Mouse (Mus musculus) gastrocnemius, postnatal 36 days (tissue): ENCODE data around the gene Tspan31. TPM values are rescaled to one million over a fixed set of nuclear protein-coding genes. Genes with fewer than 3 reads are reported as not detected.
"Not testable (repeated sequence)": the region's sequence is repeated elsewhere in the genome, so short reads cannot be mapped to it uniquely, and the experiment has no call there.

ENCODE experiments used
- DNase-seq, 2 experiments: peaks; one replicate each; pipeline ENCODE4 v3.0.0; 2022
- intact Hi-C: fragments of 180-260 bp; cut with DNase I; formaldehyde crosslinking; loops from one replicate; pipeline ENCODE4 v1.15.1; 2025
- total RNA-seq, 2 experiments: library from RNA; stranded (reverse); gene quantifications; 2 replicates each; pipeline ENCODE4 v1.2.3; 2021

The Tspan31 gene
- total RNA-seq, 2 experiments from 2014 or later: 22.1 to 25.0 TPM

DNA sequence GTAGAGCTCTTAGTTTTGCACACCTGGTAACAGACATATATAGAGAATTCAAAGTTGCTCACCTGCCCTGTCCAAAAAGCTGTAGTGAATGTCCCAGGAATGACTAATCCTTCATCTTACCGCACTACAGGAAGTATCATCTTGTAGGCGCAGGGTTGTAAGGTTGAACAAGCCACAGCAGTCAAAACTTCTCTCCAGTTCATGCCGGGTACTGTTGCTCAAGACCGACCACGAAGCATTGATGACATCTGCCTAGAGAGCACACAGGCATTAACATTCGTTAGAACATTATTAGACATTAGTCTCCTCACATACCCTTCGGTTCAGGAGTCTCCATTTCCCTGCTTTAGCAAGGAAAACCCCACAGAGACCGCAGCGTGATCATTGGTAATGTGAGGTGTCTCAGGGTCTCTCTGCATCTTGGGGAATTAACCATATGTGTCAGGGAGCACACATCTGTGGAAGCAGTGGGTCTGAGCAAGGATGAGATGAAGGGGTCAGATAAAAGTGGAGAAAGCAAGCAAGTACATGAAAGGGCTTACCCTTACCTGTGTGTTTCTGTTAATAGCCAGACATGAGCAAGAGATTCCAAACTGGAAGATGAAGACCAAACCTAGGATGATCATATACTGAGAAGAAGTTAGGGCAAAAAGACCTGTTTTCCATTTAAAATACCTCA is 1.6 kb downstream of the Tspan31 start:
- intact Hi-C loops: no loop called here
- DNase-seq: no peak

DNA sequence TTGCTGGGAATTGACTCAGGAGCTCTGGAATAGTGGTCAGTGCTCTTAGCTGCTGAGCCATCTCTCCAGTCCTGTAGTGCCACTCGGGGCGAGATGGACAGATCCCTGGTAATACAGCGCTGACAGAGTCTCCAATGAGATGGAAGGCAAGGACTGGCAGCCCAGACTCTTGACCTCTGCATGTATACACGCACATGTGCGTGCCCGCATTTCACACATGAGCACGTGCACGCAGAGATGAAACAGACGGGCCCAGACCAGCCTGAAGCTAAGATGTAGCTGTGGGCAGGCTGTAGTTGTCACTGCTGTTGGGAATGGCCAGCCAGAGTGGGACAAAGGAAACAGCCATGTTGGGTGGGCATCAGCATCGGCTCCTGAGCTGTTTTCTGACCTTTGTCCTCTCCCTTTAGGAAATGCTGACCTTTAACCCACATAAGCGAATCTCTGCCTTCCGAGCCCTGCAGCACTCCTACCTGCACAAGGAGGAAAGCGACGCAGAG is 3.5 kb downstream of the Tspan31 start:
- intact Hi-C loops: no loop called here
- DNase-seq: no peak

DNA sequence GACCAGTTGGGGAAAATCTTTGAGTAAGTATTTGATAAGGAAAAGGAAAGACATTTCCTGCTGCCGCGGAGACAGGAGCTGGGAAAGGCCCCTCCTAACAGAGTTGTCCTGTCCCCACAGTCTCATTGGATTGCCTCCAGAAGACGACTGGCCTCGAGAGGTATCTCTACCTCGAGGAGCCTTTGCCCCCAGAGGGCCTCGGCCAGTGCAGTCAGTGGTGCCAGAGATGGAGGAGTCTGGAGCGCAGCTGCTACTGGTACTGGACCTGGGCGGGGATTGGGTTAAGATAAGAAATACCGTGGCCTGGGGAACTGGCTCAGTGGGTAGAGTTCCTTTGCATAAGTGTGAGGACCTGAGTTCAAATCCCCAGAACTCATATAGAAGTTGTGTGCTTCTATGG is 4.1 kb downstream of the Tspan31 start:
- intact Hi-C loops: no loop called here
- DNase-seq: no peak

DNA sequence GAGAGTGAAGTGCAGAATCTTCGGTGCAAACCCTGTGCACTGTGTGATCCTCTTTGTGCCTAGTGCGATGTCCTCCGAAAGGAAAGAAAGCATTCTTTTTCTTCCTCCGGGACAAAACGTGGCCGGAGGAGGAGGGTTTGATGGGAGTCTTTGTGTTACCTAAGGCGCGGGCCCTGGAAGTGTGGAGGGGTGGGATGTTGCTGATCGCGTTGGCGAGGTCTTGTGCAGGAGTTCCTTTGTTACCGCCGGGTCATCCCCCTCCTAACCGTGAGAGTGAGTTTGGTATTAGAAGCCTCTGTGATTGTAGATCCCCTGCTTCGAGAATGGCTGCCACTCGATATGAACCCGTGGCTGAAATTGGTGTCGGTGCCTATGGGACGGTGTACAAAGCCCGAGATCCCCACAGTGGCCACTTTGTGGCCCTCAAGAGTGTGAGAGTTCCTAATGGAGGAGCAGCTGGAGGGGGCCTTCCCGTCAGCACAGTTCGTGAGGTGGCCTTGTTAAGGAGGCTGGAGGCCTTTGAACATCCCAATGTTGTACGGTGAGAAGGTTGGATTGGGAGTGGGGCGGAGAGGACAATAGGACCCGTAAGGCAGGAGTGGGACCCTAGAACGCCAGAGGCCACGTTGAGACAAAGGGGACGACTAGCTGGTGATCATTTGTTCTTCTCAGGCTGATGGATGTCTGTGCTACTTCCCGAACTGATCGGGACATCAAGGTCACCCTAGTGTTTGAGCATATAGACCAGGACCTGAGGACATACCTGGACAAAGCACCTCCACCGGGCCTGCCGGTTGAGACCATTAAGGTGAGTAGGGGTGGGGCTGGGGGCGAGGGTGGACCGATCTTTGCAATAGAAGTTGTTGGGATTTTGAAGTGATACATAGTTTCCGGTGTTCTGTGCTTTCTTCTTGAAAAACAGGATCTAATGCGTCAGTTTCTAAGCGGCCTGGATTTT is 5.9 kb downstream of the Tspan31 start:
- intact Hi-C loops: no loop called here
- no peak for DNase-seq

DNA sequence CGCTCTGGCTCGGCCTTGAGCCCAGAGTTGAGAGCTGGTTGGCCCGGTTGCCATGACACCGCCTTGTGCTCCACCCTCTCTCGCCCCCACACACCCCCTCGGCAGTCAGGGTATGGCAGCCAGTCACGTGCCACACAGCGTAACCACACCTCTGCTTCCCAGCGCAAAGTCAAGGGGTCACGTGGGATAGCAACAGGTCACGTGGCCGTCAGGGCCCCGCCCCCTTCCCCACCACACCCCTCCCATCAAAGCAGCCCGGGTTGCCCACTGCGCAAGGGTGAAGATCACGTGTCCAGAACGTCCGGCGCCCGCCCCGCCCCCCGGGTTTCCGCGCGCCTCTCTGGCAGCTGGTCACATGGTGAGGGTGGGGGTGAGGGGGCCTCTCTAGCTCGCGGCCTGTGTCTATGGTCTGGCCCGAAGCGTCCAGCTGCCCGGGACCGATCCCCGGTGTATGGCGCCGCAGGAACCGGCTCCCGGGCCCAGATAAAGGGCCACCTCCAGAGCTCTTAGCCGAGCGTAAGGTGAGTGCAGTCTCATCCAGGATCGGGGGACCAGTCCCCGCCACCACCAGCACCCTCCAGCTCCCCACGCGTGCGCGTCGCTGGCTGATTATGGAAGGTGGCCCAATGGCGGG is 6.7 kb downstream of the Tspan31 start, which contains the start of gene Cdk4:
TSS of gene Cdk4 (plus strand) at position 296 of the 634 bp plus-strand sequence.
- DNase-seq: peak; percentile 97
- intact Hi-C loops: no loop called here

DNA sequence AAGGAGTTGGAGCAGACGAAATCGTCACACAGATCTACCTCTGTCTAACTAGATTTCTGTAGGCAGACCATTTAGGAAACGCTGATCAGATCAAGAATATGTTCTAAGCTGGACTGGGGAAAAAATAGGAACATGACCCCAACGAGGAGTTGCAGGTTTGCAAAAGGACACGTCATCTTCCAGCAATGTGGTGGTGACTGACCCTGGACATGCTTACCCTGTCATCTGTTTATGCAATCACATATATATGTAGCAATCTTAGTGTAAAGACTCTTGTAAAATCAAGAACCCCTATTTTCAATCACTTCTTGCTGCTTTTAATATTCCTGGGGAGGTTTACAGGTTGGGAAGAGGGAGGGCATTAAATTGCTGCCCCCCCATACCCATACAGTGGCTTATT is 7.6 kb downstream of the Tspan31 start:
- no peak for DNase-seq
- intact Hi-C loops: no loop called here

DNA sequence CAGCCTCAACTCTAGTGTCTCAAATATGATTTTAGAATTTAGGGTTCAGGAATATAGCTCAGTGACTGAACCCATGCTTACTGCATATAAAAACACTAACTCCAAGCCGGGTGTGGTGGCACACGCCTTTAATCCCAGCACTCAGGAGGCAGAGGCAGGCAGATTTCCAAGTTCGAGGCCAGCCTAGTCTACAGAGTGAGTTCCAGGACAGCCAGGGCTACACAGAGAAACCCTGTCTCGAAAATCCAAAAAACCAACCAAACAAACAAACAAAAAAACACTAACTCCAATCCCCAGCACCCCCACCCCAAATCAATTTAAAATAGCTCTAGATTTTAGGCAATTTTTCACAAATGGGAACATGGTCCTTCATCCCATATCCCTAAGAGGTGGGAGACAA is 8.0 kb downstream of the Tspan31 start:
- DNase-seq, intact Hi-C loops: not testable (repeated sequence)

DNA sequence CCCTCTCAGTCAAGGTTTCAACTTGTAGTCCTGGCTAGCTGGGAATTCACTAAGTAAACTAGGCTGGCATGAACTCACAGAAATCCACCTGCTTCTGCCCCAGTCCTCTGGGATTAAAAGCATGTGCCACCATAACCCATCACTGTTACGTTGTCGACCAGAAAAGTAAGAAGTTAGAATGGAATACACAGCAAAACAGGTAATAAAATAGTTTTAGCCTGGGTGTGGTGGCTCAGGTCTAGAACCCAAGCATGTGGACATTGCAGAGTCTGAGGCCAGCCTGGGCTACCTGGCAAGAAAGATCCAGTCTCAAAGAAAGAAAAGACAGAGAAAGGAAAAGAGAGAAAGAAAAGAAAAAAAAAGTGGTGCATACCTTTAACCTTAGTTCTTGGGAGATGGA is 8.6 kb downstream of the Tspan31 start:
- intact Hi-C loops: no loop called here
- no peak for DNase-seq

DNA sequence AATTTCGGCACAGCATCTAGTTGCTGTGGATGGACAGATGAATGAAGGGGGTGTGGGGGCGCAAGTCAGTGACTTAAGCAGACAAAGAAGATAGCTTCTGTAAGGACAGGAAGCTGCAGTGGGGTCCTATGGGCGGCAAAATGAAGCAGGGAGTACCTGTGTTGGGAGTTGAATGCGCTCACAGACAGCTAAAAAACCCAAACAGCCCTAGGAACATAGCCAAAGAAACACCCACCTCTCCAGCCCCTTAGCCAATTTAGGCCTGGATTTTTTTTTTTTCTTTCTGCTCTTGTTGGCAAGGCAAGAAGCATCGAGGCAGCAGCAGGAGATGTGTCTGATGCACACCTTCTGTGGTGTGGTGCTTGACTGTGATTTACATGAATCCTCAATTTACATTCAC is 9.0 kb downstream of the Tspan31 start:
- intact Hi-C loops: no loop called here
- DNase-seq: no peak

DNA sequence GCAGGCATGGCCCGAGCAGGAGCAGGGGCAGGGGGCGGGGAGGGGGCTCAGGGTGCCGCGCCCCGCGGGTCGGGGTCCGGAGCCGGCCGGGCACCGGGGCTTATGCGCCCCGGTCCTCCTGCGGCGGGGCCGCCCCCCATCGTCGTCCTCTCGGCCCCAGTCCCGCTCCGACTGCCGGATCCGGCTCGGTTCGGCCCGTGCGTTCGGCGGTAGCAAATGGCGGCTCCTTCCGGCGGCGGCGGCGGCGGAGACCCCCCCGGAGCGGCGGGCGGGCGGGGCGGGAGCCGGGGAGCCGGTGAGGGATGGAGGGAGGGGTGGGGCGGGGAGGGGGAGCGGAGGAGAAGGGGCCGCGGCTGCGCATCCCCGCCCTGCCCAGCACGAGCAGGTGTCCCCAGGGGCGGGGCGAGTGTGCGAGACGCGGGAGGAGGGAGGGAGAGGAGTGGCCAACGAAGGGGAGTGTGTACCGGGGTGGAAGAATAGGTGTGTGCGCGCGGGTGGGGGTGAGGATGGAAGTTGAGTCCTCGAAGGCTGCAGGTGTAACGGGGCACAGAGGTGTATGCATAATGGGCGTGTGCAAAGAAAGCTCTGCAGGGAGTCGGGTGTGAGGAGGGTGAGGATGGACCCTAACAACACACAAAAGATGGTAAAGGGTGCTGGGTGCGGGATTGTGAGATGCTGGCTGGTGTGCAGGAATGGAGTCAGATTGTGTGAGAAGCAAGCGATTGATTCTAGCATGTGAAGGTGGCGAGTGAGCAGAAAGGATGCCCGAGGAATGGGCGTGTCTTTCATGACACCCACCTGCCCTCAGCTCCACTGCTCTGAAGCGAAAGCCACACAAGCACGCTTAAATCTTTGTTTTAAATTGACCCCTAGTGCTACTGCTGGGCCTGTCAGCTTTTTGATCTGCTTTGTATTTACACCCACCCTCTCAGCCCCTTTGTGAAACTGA is 9.8 kb downstream of the Tspan31 start, which contains the start of gene March9:
TSS of gene March9 (minus strand) at position 217 of the 949 bp plus-strand sequence.
- DNase-seq: no peak
- intact Hi-C loops: no loop called here

DNA sequence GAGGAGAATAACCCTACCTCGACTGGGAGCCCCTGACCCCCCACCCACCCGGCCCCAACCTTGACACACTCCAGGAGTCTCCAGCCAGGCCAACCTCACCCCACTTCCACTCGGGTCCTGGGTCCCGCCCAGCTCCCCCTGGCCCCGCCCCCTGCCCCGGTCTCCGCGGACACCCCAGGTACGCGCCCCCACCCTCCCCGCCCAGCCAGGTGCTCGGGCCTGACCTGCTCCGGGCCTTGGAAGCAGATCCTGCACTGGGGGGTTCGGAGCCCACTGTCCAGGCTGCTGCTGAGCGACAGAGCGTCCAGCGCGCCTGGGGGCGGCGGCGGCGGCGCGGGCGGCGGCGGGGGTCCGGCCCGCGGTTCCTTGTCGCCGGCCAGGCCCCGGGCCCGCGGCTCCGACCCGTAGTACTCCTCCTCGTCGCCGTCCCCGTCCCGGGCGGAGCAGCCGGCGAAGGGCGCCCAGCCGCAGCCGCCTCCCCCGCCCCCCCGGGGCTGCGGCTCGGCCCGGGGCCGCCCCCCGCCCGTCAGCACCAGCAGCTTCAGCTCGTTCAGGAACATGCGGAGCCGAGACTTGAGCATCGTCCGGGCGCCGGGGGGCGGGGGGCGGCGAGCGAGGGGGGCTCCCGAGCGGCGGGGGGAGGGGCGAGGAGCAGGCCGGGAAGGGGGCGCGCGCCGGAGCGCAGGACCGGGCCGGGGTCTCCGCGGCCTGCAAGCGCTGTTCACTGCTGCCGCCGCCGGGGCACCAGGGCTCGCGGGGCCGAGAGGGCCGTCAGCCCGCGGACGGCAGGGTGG is 10.7 kb downstream of the Tspan31 start:
- no peak for DNase-seq
- intact Hi-C loops: no loop called here

DNA sequence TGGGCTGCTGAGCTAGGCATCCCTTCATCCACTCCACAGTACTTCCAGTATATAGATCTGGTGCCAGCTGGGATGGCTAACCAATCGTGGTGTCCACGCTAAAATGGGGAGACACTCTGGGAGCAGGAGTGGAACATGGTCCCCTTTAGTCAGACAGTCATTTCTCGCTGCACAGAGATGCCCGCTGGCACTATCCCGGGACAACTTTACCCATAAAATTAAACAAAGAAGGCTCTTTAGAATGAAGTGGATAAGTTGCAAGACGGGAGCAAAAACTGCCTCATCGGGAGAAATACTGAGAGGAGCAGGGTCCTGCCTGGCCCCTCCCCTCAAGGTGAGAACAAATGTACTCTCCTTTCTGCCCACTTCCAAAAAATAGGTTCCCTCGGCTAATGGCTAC is 11.4 kb downstream of the Tspan31 start:
- DNase-seq: no peak
- intact Hi-C loops: no loop called here

DNA sequence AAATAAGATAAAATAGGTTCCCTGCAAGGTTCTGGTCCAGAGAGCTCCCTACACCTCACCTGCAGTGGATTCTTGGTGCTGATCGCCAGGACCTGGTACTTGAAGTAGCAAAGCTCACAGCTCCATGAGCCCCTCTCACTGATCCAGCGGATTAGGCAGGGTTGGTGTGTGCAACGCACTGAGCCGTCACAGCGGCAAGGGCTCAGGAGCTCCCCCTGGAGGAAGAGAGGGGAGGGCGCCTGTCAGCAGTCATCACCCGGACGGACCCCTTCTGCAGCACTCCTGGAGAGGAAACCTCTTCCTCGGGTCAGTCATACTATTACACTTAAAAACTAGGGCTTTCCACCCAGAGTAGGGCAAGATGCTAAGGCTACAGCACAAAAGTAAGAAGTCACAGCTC is 11.9 kb downstream of the Tspan31 start:
- DNase-seq: peak; percentile 60 to 61
- intact Hi-C loops: no loop called here

DNA sequence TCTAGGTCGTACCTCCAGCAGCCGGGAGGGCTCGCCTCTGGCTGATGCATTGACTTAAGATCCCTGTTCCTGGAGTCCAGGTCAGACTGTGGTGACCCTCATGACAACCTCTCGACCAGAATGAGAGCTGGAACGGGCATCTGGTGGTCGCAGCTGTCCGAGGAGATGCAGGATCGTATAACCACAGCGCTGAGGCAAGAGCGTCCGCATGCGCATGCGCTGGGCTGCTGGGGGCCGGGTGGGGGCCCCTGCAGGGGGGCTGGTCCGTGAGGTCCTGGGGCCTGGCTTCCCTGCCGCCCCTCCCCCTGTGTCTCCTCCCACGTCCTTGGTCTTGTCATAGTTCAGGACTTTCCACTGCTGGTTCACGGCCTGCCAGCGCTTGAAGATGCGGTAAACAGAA is 13.6 kb downstream of the Tspan31 start:
- intact Hi-C loops: no loop called here
- DNase-seq: no peak

DNA sequence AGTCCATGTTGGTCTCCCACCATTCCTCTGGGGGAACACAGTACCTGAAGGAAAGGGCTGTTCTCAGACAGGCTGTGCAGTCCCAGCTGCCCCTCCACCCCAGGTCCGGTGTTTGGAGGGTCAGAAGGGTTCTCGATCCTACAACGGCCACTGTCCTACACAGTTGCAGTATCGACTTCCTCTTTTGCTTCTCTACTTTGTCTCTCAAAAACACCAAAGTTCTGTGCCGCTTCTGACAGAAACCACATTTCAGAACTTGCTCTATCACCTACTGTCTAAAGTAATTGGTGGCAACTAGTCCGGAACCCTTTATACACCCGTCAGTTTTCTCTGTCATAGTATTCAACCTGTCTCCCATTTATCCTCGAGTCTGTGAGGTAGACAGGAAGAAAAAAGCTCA is 14.7 kb downstream of the Tspan31 start:
- intact Hi-C loops: no loop called here
- no peak for DNase-seq

DNA sequence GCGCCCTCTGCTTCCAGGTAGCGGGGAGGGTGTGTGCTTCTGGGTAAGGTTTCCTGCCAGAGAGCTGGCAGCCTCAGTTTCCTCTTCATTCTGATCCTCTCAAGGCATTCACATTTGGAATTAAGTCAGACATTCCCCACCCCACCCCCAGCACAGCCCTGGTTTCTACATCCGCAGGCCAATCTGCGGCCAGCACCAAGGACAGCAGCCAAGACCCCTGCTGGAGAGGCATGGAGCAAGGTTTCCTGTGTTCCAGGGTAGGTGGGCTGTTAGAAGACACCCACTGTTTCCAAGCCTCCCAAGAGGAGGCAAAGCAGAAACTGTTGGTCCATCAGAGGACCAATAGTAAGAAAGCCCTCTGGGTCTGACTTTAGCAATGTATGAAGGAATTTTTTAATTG is 15.4 kb downstream of the Tspan31 start:
- intact Hi-C loops: no loop called here
- no peak for DNase-seq

DNA sequence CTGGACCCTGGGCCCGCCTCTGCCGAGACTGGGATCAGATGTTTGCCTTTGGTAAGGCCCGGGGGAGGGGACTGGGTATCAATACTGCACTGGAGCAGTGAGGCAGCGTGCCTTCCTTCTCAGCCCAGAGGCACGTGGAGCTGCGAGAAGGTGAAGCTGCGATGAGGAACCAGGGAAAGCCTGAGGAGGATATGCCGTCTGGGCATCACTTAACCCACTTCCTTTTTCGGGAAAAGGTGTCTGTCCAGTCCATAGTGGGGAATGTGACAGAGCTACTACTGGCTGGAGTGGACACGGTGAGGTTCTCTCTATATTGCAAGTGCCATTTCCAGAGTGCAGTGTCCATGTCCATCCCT is 20.0 kb downstream of the Tspan31 start:
- no peak for DNase-seq
- intact Hi-C loops: no loop called here

DNA sequence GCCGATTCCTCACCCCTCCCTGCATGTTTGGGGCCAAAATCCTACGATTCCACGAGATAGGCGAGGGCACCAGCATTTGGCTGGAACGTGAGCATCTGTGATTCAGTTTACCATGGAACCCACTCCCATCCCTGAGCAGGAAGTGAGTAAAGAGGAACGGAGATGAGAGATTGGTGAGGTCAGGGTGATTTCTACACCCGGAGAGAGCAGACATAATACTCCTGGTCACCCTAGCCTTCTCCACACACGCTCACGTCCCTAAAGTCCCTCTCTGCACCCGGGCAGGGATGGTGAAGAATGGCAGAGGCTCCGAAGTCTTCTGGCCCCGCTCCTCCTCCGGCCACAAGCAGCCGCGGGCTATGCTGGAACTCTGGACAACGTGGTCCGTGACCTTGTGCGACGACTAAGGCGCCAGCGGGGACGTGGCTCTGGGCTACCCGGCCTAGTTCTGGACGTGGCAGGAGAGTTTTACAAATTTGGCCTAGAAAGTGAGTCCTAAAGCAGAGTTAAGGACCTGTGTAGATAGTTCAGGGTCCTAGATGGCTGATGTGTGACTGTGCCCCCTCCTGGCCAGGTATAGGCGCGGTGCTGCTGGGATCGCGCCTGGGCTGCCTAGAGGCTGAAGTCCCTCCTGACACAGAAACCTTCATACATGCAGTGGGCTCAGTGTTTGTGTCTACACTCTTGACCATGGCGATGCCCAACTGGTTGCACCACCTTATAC is 20.5 kb downstream of the Tspan31 start:
- intact Hi-C loops: no loop called here
- no peak for DNase-seq
